Mouse (Mus musculus) megakaryocyte-erythroid progenitor cell, adult 5-6 weeks (primary cell): ENCODE data around the gene Rsph3a. TPM values are rescaled to one million over a fixed set of nuclear protein-coding genes. Genes with fewer than 3 reads are reported as not detected.

Experiments
- ATAC-seq: replicated peaks from 2 replicates; pipeline ENCODE4 v1.8.0; 2016; ENCODE audit warnings: mild to moderate bottlenecking, inconsistent platforms; ENCODE audit not compliant: severe bottlenecking, poor library complexity, low FRiP score, low TSS enrichment
- total RNA-seq, 2 experiments: library from RNA; stranded (forward) in 1 of 2; stranded (reverse) in 1 of 2; fragments of 200-1000, 215-1000 nt in 1 of 2; fragments of >200 nt in 1 of 2; fragmentation: Nextera tagmentation in 1 of 2; gene quantifications; 2 replicates each; pipeline ENCODE4 v1.2.3; 2014 to 2017

Gene Rsph3a
- total RNA-seq (2014; fragmentation: Nextera tagmentation) (43.0 and 50.2 TPM in 2 replicates), total RNA-seq (2017) (59.1 and 67.3 TPM in 2 replicates)

DNA sequence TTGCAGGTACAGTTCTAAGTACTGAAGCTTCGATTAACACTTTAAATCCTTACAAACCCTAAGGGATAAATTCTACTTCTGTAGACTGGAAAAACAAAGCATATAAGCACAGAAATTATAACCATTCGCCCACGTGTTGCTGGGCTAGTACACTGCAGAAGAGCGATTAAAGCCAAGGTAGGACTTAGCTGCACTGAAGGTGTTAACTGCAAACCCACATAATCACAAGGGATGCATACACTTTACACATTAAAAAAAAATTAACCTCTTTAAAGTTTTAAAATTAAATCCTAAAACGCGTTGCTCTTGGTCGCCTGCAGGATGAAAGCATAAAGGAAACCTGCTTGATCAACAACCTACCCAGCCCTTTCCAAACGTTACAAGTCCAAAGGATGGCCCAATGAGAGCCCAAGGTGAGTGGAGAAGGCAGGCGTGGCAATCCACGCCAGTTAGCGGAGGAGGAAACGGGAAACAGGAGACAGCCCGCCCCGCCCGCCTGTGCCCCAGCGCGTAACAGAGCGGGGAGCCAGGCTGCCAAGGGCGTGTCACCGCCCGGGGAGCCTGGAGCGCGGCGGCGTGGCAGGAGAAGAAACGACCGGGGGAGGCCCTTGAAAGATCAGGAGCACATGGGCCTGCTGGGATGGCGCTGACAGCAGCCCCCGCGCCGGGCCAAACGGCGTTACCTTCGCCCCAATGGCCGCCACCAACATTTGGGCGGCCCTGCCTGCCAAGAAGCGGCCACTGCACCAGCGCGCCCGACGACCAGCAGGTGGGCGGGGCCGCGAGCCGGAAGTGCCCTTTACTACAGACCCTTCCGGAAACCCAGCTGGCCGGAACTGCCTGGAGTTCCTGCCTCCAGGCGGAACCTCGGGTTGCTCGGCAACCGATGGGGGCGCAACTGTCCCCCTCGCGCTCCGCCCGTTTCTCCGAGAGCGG lies at the start of gene Rsph3a:
TSS of gene Rsph3a (plus strand) at position 498 of the 936 bp plus-strand sequence.
- ATAC-seq, result peak; percentile 91

DNA sequence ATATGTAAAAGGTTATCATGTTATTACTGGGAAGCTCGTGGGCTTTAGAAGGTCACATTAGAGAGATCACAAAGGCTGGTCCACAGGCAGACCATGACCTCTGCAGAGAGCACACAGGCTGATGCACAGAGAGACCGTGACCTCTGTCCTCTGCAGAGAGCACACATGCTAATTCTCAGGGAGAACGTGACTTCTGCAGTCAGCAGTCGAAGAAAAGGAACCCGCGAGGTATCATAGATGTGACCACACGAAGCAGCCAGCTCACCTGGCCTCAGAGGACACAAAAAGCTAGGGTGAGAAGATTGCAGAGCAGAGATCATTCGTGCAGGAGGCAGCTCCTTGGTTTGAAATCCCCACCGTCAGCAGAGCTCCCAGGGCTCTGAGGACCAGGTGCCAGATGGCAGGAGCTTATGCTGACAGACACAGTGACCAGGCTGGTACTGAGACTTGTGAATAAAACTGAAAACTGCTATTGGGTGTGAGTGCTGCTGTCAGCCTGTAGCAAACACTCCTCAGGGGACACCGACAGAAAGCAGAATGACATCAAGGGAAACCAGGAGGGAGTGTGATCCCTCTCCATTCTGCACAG lies 49.3 kb upstream of the Rsph3a start:
- ATAC-seq, result no peak

DNA sequence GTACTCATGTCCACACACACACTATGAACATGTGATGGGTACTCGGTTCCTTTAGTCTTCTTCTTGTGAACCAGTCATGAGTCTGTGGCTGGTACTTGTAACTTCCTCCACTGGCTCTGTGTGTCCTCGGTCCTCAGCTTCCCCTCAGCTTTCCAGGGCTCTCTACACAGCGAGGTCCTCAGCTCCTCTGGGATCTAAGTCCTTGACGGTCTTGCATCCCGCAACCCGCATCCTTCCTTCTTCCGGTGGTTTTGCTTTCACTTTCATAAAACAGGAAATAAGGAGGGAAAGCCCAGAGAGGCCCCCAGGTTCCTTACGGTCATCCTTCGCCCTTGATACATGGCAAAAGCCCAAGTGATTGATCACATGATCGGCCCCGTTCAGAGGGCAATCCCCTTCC lies 48.3 kb upstream of the Rsph3a start:
- 0 out of 2 replicates have a peak, but pooled peaks have one; percentile 13 for ATAC-seq

DNA sequence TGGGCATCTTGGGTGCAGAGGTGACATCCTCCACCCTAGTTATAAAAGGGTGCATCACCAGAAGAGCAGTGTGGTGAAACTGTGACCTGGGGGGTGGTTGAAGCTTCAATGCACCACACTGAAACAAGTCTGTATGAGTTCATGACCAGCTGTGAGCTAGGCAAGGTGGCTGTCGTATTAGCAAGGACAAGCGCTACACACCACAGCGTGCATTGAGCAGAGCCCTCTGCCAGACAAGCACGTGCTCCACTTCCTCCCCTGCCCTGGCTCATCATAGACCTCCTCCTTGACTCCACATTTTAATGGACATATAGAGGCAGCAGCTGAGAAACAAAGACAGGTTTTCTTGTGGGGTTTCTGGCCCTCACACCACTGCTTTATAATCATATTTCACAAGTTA lies 47.7 kb upstream of the Rsph3a start:
- no peak for ATAC-seq

DNA sequence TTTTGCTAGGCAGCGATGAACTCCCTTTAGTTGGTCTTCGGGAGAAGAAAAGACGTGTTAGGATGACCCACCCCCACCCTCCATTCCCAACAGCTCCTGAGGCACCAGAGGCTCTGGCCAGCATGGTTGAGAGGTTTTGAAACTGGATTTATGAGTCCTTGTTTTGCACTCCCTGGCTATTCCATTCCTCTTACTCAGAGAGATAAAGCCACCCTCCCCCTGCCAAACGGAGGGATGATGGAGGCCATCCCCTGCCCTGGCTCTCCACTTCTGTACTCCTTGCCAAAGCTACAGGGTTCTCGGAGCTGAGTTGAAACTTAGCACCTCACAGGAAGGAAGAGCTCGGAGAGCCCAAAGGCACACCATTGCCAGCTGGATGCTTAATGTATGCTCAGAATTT lies 46.2 kb upstream of the Rsph3a start:
- ATAC-seq, result no peak

DNA sequence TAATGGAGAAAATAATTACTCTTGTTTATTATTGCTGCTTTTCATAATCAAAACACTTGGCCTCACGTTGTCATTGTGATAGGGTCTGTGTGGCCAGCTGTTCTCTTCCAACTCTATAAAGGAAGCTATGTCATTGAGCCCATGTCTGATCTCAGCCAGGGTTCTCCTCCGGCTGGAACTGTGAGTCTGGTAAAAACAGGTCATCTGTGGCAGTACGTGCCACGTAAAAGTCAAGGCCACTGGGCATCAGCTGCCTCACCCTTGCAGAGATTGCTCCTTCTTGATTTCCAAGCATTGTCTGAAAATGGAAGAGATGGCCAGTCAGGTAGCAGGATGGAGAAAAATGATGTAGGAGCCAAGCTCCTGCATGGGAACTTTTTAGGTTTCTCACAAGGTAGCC lies 45.5 kb upstream of the Rsph3a start:
- no peak for ATAC-seq

DNA sequence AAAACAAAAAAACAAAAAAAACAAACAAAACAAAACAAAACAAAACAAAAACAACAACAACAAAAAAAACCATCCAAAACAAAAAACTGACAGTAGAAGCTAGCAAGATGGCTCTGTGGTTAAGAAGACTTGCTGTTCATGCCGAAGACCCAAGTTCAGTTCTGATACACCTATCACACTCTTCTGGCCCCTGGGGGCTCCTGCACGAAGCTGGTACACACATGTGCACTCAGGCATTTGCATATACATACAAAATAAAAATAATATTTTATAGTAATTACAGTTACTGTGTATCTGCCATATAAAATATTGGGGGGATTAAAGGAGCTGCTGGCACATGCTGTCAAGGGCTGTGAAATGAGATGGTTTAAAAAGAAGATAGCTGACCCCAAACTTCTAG lies 43.9 kb upstream of the Rsph3a start:
- no peak for ATAC-seq

DNA sequence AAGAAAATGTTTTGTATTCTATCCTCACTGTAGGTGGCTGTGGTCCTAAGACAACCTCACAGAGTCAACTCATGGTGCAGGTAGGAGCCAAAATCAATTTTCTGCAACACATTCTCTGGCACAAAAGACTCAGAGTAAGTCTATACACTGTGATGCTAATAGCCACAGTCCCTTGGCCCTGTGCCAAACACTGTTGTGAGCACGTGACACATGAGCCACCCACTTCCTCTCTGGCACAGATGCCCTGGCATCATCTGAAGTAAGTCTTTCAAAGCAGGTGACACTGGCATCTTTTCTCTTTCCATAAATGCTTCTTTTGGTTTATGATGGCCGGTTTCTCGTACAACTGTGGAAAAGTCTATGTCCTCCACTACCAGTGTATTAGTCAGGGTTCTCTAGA lies 43.1 kb upstream of the Rsph3a start:
- ATAC-seq, result no peak

DNA sequence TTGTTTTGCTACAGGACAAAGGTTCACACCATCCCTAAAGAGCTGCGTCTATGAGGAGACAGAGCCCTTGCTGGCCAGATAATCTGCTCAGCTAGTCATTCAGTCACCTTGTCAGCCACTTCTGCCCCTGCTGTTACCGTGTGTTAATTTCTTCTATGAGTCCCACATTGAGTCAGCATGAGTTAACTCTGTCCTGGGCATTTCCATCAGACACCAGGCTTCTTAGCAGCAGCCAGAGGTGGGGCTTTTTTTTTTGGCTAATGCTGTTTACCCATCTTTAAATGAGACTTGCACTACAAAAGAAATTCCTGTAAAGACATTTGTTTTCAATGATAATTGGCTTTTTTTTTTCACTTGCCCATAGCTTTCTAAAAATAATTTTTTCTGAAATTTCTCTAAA lies 40.4 kb upstream of the Rsph3a start:
- ATAC-seq, result no peak

DNA sequence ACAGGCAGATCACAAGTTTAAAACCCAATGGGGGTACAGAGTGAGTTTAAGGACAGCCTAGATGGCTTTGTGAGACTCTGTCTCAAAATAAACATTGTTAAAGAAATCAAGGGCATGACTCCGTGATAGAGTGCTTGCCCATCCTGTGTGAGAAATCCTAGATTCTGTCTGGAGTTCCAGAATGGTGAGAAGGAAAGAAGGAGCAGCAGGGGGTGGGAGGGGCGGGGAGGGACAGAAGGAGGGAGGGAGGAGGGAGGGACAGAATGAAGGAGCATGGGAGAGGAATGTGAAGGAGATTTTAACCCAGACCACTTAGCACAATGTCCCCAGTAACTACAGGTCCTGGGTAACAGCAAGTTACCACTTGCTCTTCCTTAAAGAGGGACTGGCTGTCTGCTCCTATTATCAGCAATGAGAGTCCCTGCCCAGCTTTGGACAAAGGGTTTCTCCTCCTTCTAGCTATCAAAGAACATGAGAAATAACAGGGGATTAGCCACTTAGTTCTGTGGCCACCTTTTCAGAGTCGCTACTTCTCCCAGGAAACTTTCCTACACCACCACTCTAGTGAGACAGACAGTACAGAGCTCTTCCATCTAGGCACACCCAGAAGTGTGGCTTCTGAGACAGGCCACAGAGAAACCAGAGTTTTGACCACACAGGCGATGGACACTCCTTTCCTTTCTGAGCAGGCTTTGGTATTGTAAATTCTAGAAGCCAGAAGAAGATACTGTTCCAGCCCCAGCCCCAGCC lies 39.3 kb upstream of the Rsph3a start:
- ATAC-seq, result peak; percentile 75

DNA sequence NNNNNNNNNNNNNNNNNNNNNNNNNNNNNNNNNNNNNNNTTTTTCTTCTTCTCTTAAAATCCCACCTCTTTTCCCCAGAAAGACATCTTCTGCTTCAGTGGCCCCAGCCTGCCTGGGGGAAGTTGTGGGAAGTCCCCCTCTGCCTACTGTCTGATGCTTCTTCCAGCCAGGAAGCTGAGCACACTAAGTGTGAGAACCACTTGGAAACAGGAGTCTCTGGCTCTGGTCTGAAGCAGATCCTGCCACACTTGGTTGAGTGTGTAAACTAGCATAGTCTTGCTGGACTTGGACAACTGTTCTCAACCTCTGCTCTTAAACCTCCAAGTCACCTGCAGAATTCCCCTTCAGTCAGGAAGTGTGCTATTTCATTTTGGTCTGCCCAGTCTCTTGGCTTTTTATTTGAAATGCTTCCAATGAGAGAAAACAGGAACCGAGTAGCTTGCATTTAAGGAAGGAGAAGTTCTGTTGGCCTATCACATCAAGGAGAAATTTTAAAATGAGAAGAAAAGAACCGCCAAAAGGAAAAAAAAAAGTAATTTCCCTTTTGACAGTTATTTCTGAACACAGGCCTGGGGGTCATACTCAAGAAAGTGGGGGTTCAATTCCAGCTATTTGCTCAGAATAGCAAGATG lies 30.7 kb upstream of the Rsph3a start:
- no peak for ATAC-seq

DNA sequence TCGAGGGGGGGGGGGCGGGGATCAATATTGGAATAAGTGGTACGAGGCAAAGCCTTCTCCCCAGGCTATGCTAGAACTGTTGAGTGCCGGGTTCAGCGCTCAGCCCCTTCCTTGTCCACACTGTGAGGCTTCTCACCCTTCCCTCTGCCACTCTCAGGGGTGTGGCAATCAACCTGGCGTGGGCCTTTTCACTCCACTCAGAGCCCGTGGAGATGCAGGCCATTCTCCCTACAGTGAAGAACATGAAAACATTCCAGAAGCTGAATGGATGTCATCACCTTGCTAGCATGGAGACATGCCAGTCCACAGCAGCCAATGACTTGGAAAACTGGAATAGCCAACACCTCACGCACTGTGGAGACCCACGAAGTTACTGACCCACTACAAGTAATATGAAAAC lies 29.6 kb upstream of the Rsph3a start:
- ATAC-seq, result no peak

DNA sequence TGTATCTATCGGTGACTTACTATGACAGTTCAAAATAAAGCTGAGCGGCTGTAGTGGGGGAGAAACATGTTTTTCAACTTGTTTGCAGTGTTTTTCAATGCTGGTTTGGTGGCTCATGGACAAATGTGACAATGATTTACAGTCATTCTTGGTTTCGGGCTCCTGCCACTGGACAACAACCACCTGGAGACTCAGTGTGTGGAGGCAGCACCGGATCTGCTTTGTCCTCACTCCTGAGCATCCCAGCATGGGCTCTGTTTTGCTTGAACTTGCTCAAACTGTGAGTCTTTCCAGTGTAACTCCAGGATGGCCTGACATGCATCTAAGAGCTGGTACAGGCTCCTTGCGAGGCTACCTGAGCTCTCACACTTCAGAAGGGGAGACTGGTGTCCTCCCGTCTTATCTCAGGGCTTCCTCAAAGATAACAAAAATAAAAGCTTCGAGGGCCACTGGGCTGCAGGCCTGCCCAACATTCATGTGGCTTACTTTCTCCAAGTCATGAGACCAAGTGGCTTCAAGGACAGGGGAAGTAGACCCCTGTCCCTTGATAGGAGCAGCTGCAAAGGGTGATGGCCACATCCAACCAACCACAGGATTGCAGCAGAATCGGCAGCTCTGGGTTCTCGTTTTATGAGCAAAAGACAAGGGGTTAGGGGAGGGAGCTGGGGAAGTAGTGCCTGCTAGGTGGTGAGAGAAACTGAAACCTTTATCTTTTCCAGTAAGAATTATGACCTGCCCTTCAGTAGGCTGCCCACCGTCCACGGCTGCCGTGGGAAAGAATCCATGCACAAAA lies 28.4 kb upstream of the Rsph3a start:
- ATAC-seq, result 0 out of 2 replicates have a peak, but pooled peaks have one; percentile 15

DNA sequence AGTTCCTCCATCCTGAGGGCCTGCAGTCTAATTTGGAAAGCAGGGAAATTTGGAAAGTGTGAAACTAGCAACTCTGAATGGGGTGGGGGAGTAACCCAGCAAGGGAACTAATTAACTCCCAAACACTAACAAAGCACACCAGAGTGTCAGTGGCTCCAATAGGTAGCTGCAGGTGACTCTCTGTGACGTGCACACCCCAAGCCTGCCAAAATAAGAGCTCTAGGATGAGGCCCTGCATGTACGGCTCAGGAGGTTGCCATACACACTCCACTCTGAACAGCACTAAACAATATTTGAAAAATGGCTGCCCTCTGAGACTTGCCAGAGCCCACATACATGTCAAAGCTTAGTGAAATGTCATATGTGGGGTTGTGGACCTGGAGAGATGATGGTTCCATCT lies 27.1 kb upstream of the Rsph3a start:
- no peak for ATAC-seq

DNA sequence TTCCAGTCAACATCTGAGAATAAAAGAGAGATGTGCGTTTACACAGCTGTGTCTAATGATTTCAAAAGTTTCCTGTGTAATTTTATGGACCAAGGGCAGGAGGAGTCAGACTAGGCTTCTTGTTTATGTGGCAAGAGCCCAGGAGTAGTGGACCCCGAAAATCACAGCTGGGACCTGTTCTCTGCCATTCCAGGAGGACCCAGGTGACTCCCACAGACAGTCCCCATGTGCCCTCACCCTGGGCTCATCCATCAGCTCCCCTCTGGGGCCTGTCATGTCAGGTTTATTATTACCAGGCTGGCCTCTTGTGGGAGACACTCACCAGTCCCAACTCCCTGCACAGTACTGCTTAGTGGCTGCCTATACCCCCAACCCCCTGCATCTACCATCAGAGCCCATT lies 26.2 kb upstream of the Rsph3a start:
- no peak for ATAC-seq

DNA sequence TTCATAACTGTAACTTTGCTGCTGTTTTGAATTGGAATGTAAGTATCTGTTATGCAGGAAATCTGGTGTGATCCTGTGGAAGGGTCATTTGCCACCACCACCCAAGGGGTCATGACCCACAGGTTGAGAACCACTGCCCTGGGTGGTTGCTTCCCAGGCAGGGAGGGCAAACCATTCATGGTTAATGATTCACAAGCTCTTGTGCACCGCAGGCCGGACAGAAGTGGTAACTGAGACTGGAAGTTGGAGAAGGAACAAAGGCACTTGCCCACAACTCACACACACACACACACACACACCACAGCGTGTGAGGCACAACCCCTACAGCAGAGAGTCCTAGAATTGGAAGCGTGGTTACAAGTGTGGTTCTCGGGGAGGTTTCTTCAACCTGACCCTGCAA lies 22.9 kb upstream of the Rsph3a start:
- ATAC-seq, result no peak

DNA sequence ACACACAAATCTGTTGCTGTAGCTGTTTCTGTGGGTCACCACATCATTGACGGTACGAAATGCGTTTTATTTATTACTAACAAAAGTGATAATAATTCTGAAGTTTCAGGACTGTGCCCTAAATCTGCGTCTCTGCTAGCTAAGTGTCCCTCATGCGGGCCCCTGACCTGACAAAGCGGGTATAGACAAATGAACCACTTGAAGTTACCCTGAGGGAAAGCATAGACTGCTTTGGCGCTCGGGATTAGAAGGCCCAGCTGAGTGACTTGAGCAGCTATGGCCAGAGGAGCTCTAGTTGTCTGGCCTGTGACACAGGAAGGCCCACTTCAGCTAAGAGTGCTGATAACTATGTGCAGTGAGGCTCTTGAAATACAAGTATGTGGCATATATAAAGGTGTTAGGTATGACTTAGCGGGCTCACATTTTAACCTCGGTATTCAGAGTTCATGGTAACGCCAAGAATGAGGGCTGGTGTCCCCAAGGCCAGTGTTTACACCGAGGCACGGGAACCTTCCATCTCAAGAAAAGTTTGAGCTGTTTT lies 21.2 kb upstream of the Rsph3a start:
- no peak for ATAC-seq

DNA sequence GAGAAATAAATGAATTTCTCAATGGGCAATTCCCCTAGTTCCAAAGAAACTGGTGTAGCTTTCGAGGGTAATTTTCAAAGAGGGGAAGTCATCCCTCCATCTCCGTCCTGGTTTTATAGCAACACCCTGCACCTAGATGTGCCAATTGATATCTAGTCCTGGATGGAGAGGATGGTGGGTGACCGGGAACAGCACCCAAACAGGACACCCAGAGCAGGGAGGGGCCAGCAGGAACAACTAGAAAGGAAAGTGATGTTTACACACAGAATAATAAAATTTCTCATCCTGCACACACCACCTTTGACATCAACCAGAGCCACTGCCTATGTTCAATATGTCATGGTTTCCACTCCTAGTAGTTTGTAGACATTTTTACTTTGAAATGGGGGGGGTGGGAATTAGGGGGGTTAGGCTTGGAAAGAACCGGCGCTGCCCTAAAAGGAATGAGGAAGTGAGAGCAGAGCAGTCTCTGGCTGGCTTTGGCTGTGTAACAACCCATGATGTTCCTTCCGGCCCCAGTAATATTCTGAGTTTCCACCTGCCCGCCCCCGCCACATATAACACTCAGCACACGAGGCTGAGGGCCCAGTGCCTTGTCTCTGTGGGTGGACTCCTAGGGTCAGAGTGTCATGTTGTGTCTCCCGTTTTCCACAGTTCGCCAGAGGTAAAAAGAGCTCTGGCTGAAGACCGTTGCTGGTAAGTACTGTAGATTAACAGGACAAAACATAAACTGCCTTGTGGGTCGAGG lies 19.8 kb upstream of the Rsph3a start, which contains the start of gene Tagap:
TSS of gene Tagap (plus strand) at position 588 of the 748 bp plus-strand sequence.
- ATAC-seq, result no peak
